Mouse (Mus musculus): ENCODE data around the gene Ctcfl. TPM values are rescaled to one million over a fixed set of nuclear protein-coding genes. Genes with fewer than 3 reads are reported as not detected.

The Ctcfl gene
- total and polyA plus RNA-seq, 3 experiments = 0.13 TPM; not detected in 2

GRCm38 (mm10) chr2:173151784-173152284, 32.5 kb upstream of the Ctcfl start:
- Histone ChIP-seq H3K4me3 (ENCODE audit: control insufficient read depth in 1 of 2, insufficient read depth in 1 of 2, low read depth in 2 of 2, low read length in 2 of 2) (no peak overlapping the region), H3K27ac (ENCODE audit: control insufficient read depth, low read depth, low read length) (no peak overlapping the region), H3K36me3 (ENCODE audit: control insufficient read depth in 1 of 2, insufficient read depth in 2 of 2, low read length in 2 of 2) (no peaks in the 10 kb centered on the region), H3K79me2 (ENCODE audit: control insufficient read depth, insufficient read depth, low read length, poor library complexity) (no peaks in the 10 kb centered on the region), H3K9ac (ENCODE audit: control insufficient read depth, low read depth, low read length, poor library complexity, severe bottlenecking) (no peak overlapping the region), H3K27me3 (ENCODE audit: control insufficient read depth in 1 of 2, insufficient read depth in 2 of 2, low read length in 2 of 2) (no peaks in the 10 kb centered on the region), H3K4me1 (ENCODE audit: control insufficient read depth in 1 of 2, insufficient read depth in 2 of 2, low read length in 2 of 2) (no peaks in the 10 kb centered on the region), H3K9me3 (replicated peaks; ENCODE audit: insufficient read depth, low read length) (no peaks in the 10 kb centered on the region)
- TF ChIP-seq RCOR1 (IDR thresholded peaks at IDR 0.05; ENCODE audit: low read depth, low read length) (no peak), TAL1 (IDR thresholded peaks at IDR 0.05; ENCODE audit: low read length) (no peak), MYC (IDR thresholded peaks at IDR 0.05; ENCODE audit: low read depth, low read length) (no peak), ZKSCAN1 (IDR thresholded peaks at IDR 0.05; ENCODE audit: low read depth, low read length) (no peak), POLR2AphosphoS5 (IDR thresholded peaks at IDR 0.05; ENCODE audit: borderline replicate concordance, low read depth, low read length) (no peak), TCF12 (IDR thresholded peaks at IDR 0.05; ENCODE audit: low read depth, low read length) (no peak), TBP (IDR thresholded peaks at IDR 0.05; ENCODE audit: low read depth, low read length) (no peak), JUND (IDR thresholded peaks at IDR 0.05; ENCODE audit: low read depth, low read length) (no peak), MXI1 (IDR thresholded peaks at IDR 0.05; ENCODE audit: low read depth, low read length) (no peak), UBTF (IDR thresholded peaks at IDR 0.05; ENCODE audit: borderline replicate concordance, insufficient read depth, low read depth, low read length) (no peak), EP300 (IDR thresholded peaks at IDR 0.05; ENCODE audit: low read depth in 1 of 2, low read length in 2 of 2) (no peak)
- no peak for DNase-seq (ENCODE audit: low read depth, low spot score)

GRCm38 (mm10) chr2:173151352-173151751, 32.0 kb upstream of the Ctcfl start:
- Histone ChIP-seq H3K27ac (ENCODE audit: control insufficient read depth, low read depth, low read length) (no peak overlapping the region), H3K9me3 (replicated peaks; ENCODE audit: insufficient read depth, low read length) (no peaks in the 10 kb centered on the region), H3K9ac (ENCODE audit: control insufficient read depth, low read depth, low read length, poor library complexity, severe bottlenecking) (no peak overlapping the region), H3K79me2 (ENCODE audit: control insufficient read depth, insufficient read depth, low read length, poor library complexity) (no peaks in the 10 kb centered on the region), H3K27me3 (ENCODE audit: control insufficient read depth in 1 of 2, insufficient read depth in 2 of 2, low read length in 2 of 2) (no peaks in the 10 kb centered on the region), H3K4me3 (ENCODE audit: control insufficient read depth in 1 of 2, insufficient read depth in 1 of 2, low read depth in 2 of 2, low read length in 2 of 2) (no peak overlapping the region), H3K36me3 (ENCODE audit: control insufficient read depth in 1 of 2, insufficient read depth in 2 of 2, low read length in 2 of 2) (no peaks in the 10 kb centered on the region), H3K4me1 (ENCODE audit: control insufficient read depth in 1 of 2, insufficient read depth in 2 of 2, low read length in 2 of 2) (no peaks in the 10 kb centered on the region)
- DNase-seq (ENCODE audit: low read depth, low spot score) = no peak
- TF ChIP-seq MXI1 (IDR thresholded peaks at IDR 0.05; ENCODE audit: low read depth, low read length) = no peak
- TF ChIP-seq CHD1 (IDR thresholded peaks at IDR 0.05; ENCODE audit: low read depth, low read length) = no peak
- TF ChIP-seq MYB (IDR thresholded peaks at IDR 0.05; ENCODE audit: low read depth, low read length) = no peak
- TF ChIP-seq NELFE (IDR thresholded peaks at IDR 0.05; ENCODE audit: low read depth, low read length) = no peak
- no peak for TF ChIP-seq TBP (IDR thresholded peaks at IDR 0.05; ENCODE audit: low read depth, low read length)
- TF ChIP-seq MYC (IDR thresholded peaks at IDR 0.05; ENCODE audit: low read depth, low read length) = no peak
- no peak for TF ChIP-seq RCOR1 (IDR thresholded peaks at IDR 0.05; ENCODE audit: low read depth, low read length)
- no peak for TF ChIP-seq ZKSCAN1 (IDR thresholded peaks at IDR 0.05; ENCODE audit: low read depth, low read length)
- no peak for TF ChIP-seq ZC3H11A (IDR thresholded peaks at IDR 0.05; ENCODE audit: low read depth, low read length)
- no peak for TF ChIP-seq BHLHE40 (IDR thresholded peaks at IDR 0.05; ENCODE audit: borderline replicate concordance, low read depth, low read length)
- no peak for TF ChIP-seq ZNF384 (IDR thresholded peaks at IDR 0.05; ENCODE audit: low read depth, low read length)
- no peak for TF ChIP-seq CHD2 (IDR thresholded peaks at IDR 0.05; ENCODE audit: low read length)
- TF ChIP-seq GATA1 (IDR thresholded peaks at IDR 0.05; ENCODE audit: low read depth, low read length) = no peak
- no peak for TF ChIP-seq TAL1 (IDR thresholded peaks at IDR 0.05; ENCODE audit: low read length)

All from MEL (cell line).